Mouse (Mus musculus): ENCODE data around the gene 4921517D22Rik.
"Not testable (repeated sequence)": the region's sequence is repeated elsewhere in the genome, so short reads cannot be mapped to it uniquely, and the experiment has no call there.

Gene 4921517D22Rik

DNA sequence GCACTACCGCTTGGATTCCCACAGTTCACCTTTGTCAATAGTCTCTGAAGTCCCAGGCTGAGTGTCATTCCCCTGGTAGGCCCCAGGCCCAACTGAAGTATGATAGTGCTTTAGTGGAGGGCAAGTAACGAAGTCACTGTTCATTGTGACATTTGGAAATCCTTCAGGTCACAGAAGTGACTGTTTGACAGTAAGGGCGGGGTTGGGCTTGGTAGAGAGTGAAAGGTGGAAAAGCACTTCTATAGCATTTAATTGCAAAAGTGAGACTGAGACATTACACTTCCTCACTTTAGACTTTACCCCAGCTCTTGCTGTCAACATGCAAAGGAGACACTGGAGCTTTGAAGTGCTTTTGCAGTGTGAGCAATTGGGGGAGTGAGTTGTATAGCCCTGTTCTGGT lies at the start of gene 4921517D22Rik:
TSS of gene 4921517D22Rik (minus strand) at position 101 of the 400 bp plus-strand sequence.
- no peak for DNase-seq (ENCODE audit: low spot score in 2 of 2)

DNA sequence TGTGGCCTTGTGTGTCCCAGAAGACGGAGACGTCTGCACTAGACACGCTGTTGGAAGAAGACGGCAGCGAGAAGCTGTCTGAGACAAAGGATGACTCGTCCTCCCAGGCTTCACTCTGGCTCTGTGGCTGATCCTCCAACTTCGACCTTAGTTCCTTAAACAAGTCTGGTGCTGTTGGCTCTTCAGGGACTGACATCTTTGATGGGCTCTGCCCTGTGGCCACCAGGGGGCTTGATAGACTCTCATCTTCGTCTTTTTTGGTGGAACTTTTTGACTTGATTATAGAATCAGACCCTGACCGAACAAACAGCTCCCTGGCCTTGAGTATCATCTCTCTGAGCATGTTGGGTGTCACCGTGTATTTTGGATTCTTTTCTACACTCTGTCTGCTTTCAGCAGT lies 47.8 kb upstream of the 4921517D22Rik start:
- no peak for DNase-seq (ENCODE audit: low spot score in 2 of 2)

DNA sequence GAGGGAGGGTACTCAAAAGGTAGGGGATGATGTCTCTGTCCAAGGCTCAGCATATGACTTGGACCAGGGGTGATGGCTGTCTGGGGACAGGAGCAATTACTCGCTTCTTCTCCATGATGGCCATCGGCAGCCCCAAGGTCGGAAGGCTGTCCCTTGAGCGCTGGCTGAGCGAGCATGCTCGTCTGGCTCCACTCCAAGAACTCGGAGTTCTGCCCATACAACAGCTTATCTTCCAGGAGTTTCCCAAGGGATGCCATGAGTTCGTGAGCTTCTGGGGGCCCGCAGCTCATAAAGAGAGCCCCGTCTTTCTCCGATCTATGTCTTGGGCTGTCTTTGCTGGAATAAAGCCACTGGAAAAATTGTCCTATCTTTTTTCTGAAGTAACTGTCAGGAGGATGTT lies 47.2 kb upstream of the 4921517D22Rik start:
- DNase-seq (ENCODE audit: low spot score in 2 of 2): no peak

DNA sequence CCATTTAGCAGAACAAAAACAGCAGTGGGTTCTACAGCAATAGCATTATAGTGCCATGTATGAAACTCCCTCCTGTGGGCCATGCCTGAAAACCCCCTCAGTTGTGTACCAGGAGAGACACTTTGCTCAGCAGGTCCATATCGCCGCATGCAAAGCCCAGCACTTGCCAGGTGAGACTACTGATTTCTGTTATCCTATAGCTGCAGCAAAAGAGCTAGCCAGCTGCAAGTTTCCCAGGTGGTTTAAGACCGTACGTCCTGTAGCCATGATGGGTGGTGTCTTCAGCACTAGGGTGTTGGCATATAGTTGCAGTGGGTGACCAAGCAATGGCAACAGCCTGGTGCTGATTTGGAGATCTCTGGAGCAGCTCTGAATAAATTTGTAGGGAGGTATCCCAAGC lies 45.5 kb upstream of the 4921517D22Rik start:
- DNase-seq (ENCODE audit: low spot score in 2 of 2): no peak

DNA sequence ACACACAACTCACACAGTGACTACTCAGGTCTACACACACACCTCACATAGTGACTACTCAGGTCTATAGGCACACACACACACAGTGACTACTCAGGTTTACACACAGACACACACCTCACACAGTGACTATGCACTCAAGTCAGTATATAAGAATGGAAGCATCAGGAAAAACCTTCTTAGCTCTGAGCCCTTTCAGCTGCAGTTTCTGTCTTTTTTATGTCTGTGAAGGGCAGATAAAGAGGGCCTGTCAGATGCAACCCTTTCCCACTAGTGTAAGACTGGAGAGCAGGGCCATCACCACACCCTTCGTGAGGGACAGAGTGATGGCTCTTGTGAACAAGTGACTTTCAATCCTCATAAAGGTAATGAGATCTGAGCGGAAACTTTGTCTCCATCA lies 44.5 kb upstream of the 4921517D22Rik start:
- DNase-seq (ENCODE audit: low spot score in 2 of 2): no peak

DNA sequence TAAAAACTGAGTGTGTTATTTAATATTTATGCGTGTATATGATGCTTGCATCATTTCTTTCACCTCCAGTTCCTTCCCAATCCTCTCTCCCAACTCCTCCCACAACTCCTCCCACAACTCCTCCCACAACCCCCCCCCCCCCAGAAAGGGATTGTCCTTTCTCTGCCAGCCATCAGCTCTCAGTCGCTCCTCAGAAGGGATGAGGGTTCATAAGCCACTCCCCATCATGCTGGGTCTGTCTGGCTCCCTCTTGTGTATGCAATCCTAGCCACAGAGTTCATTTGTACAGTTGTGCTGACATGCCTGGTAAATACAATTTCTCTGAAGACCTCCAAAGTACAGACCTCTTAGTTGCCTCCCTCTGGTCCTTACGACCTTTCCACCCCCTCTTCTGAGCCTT lies 41.3 kb upstream of the 4921517D22Rik start:
- DNase-seq (ENCODE audit: low spot score in 2 of 2): no peak

DNA sequence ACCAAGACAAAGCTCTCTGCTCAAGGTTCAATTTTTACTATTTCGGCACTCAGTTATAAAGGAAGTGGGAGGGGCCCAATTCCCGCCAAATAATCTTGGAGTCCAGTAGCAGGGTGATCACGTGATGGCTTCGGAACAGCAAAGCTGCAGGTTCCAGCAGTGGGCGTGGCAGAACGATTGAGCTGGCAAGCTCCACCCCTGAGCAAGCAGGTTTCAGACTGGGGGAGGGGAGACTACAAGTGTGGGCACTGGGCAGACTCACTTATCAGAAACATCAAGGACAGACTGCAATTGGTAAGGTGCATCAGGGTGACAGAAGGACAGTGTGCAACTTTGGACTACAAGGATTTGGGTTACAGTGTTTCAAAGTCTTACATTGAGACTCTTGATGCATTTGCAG lies 40.4 kb upstream of the 4921517D22Rik start:
- DNase-seq (ENCODE audit: low spot score in 2 of 2): not testable (repeated sequence)

DNA sequence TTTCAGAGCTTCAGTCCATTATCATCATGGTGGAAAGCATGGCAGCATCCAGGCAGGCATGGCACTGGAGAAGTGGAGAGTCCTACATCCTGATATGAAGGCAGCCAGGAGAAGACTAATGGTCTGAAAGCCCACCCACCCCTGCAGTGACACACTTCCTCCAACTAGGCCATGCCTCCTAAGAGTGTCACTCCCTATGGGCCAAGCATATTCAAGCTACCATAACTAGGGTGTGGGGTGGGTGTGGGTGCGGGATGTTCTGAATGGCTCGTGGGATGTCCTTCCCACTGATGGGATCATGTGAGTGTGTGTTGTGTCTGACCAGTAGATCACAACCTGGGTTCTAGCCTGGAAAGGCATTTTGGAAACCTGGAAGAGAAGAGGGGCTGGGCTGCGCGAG lies 40.0 kb upstream of the 4921517D22Rik start:
- no peak for DNase-seq (ENCODE audit: low spot score in 2 of 2)

DNA sequence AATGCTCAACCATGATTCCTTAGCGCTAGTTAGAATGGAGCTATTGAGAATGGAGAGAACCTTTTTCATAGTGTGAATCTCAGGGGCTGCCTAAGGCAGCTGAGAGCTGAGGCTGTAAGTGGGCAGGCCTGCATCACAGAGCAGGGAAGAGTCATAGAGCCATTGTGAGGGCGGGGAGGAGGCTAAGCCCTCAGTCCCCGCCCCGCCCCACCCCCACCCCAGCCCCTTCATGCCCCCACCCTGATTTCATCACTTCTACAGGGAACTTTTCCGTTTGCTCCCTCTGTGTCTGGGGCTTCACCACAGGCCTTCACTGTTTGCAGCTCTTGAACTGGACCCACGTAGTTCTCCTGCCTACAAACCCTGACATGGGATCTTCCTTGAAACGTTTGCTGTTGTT lies 37.7 kb upstream of the 4921517D22Rik start, which contains the start of gene Spata31d1d:
TSS of gene Spata31d1d (minus strand) at position 101 of the 400 bp plus-strand sequence.
- DNase-seq (ENCODE audit: low spot score in 2 of 2): no peak

DNA sequence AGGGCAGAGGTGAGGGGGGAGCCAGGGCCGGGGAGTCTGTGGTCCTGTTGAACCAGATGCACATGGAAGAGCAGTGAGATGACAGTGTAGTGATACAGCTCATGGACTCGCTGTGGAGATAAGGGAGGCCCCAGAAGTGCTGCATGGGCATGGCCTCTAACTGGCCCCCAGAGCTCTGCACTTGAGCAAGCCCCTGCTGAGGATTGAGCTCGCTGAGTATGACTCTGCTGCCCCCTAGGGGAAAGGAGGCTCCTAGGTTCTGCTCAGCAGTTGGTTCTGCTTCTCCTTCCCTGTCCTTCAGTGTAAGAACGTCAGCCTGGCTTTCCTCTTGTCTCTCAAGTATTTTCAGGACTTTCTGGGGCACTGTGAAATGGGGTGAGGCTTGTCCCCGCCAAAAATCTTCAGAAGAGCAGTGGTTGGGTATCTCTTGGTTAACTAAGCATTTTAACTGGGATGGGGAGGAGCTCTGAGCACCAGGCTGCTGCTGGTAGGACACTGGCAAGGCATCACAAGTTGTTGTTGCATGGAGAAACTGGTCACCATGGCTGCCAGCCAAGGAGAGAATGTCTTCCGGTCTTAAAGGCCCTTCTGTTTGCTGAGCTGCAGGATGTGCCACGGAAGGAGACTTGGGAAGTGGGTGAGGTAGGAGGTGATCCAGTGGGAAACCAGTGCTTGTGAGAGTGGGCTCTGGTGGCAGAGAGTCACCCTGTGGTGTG lies 34.6 kb upstream of the 4921517D22Rik start:
- DNase-seq (ENCODE audit: low spot score in 2 of 2): peak; percentile 68 to 83

DNA sequence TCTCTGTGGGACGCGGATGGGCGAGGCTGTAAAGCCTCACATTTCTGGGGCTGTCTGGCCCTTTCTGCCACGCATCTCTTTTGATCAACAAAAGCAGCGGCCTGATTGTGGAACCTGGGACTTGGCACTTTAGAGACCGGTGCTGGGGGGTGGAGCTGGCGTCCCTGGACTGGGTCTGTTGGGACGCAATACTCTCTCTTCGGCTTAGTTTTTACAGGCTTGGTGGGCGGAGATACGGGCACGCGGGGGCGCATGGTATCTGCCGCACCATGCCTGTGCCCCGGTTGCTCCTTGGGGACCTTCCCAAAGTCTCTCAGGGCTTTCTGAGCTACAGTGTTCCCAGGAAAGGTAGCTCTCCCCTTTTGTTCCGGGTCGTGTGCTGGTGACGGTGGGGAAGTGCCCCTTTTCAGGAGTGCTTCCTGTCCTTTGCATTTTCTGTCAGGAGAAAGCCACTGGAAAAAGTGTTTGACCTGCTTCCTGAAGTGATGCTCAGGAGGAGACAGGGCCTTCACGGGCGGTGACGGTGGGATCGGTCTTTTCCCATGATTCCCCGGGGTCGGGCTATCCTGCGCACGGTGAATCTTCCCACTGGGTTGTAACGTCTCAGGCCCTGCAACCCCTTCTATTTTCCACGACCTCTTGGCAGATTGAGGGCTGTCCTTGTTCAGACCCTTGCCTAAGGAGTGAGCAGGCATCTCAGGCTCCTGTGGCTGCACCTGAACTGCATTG lies 32.4 kb upstream of the 4921517D22Rik start:
- no peak for DNase-seq (ENCODE audit: low spot score in 2 of 2)

DNA sequence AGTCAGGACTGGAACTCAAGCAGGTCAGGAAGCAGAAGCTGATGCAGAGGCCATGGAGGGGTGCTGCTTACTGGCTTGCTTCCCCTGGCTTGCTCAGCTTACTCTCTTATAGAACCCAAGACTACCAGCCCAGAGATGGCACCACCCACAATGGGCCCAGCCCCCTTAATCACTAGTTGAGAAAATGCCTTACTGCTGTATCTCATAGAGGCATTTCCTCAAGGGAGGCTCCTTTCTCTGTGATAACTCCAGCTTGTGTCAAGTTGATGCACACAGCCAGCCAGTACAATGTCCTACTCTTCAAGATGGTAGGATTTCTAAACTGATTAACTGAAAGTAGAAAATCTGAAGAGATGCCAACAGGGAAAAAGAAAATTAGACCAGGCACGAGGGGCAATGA lies 28.2 kb upstream of the 4921517D22Rik start:
- DNase-seq (ENCODE audit: low spot score in 2 of 2): not testable (repeated sequence)

DNA sequence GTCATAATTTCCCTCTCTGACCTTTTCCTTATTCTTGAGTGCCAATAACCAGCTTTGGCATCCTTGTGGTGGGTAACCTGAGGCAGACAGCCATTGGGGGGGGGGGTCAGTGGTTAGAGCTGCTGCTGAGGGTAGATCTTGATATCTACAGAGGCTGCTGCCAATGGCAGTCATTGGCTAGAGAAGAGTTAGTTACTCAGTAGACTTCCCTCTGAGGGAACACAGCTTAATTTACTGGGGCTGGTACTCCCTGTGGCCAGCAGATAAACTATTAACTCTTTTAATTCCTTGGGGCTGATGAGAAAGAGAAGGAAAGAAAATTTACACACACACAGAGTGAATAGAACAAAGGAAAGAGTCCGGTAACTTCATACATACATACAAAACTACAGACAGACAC lies 25.6 kb upstream of the 4921517D22Rik start:
- no peak for DNase-seq (ENCODE audit: low spot score in 2 of 2)

DNA sequence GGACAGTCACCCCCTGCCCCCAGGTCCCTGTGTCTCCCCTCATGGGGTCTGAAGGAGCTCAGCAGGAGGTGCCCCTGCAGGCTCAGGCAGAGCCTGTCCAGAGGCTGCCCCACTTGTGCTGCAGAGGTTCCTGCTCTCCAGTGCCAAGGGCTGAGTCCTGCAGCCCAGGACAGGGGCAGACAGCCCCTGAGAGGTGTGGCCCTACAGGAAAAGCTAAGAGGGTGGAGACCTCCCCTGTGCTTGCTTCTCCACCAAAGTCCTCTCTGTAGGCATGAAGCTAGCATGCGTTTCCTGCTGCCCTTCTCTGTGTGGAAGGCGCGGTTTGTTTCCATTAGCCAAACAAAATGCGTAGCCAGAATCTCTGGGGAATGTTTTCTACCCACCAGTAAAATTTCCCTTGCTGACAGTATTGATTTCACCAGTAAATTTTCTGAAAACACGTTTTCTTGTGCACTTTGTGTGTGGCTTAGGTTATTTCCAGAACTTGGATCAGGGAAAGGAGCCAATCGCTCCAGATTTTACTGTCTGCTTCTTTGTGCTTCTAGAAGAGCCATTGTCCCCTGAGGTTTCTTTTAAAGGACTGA lies 25.0 kb upstream of the 4921517D22Rik start:
- DNase-seq (ENCODE audit: low spot score in 2 of 2): not testable (repeated sequence)

DNA sequence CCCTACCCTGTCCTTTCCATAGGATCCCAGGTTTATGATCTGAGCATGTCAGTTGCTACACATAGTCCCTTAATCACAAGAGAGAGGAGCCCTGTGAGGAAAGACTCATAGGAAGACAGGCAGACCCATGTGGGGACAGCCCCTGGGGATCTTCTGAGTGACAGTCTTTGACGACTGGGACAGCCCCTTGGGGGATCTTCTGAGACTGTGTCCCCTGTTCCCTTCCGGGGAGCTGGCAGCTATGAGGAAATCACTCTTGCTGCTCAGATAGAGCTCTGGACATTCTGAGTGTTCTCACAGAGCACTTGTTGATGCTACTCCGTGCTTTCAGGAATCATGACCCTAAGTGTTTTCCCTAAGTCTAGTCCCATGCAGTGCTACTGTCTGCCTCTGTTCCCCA lies 19.8 kb upstream of the 4921517D22Rik start:
- DNase-seq (ENCODE audit: low spot score in 2 of 2): no peak

DNA sequence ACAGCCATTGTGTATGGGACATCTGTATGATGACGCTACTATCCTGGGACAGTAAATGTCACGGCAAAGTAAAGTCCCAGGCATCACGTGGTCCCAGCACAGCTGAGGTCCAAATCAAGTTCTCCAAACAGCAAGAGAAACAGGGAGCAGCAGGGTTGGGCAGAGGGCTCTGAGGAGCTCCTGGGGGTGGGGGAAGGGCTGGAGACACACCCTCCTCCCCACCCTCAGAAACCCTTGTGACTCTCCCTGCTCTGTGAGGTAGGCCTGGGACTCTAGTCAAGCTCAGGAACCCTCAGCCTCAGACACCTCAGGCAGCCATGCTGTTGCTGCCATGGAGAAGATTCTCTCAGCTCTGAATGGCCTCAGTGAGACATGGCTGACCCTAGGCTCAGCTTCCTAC lies 18.1 kb upstream of the 4921517D22Rik start, which contains the start of gene Spata31d1b:
TSS of gene Spata31d1b (plus strand) at position 301 of the 400 bp plus-strand sequence.
- not testable (repeated sequence) for DNase-seq (ENCODE audit: low spot score in 2 of 2)

DNA sequence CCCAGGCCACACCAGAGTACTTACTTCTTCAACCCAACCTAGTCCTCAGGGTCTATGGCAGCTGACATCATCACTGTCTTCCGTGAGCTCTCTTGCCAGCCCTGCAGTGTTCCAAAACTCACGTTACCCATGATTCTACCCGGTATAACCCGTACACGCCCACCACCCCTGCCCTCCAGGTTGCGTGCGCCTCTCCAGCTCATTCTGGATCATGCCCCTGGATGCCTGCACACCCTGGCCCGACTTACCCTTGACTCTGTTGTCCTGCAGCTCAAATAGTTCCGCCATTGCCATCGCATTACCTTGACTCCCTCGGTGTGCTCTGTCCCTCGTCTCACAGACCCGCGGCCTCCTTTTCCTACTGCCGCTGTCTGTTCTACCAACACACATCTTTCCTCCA lies 16.3 kb upstream of the 4921517D22Rik start, which contains the start of gene Spata31d1a:
TSS of gene Spata31d1a (minus strand) at position 101 of the 400 bp plus-strand sequence.
- DNase-seq (ENCODE audit: low spot score in 2 of 2): no peak

DNA sequence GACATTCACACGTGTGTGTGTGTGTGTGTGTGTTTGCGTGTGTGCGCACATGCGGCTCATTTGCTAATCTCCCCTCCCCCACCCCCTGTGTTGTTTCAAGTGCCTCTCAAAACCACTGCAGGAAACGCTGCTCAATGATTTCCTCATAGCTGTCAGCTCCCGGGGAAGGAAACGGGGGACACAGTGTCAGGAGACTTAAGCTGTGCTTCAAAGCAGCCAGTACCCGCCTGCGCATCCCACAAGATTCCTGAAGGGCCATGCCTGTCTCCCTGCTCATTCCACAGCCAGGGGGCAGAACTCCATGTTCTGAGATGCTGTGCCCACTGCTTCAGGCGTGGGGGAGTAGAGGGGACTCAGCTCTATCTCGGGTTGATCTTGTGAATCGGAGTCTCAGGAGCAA lies 10.7 kb upstream of the 4921517D22Rik start:
- DNase-seq (ENCODE audit: low spot score in 2 of 2): no peak

DNA sequence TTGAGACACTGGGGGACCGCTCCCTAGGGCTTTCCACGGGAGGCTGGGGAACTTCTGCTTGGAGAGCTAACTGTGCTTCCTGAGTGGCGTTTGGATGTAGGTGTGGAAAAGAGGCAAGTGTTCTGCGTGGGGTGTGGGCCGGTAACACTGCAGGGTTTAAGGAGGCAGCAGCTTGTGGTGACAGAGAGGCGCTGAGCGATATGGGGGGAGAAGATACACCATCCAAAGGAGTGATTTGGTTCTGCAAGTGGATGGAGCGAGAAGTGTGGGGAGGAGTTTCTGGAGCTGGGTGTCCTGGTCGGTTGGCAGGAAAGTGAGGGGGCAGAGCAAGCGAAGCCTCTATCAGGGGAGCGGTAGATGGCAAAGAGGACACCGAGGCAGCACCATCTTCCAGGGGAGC lies 9.6 kb upstream of the 4921517D22Rik start:
- no peak for DNase-seq (ENCODE audit: low spot score in 2 of 2)

DNA sequence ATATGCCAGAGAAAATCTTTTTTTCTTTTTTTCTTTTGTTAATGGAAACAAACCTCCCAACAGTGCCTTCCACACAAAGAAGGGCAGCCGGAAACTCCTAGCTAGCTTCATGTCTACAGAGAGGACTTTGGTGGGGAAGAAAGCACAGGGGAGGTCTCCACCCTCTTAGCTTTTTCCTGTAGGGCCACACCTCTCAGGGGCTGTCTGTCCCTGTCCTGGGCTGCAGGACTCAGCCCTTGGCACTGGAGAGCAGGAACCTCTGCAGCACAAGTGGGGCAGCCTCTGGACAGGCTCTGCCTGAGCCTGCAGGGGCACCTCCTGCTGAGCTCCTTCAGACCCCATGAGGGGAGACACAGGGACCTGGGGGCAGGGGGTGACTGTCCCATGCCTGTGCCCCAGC lies 6.2 kb upstream of the 4921517D22Rik start:
- not testable (repeated sequence) for DNase-seq (ENCODE audit: low spot score in 2 of 2)

DNA sequence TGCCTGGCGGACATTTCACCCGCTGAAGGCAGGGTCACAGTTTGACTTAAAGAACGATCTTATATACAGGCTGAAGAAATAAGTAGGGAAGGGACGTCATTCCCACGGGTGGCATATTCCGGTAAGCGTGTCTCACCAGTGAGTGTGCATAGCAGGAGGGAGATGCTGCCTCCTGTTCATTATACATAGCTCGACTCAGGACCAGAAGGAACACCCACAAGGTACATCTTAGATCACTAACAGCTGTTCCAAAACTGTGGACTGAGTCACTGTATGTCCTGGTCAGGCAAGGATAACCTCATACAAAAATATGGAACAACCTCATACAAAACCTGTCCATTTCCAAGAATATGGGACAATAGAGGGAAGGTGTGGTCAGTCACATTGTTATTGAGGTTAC lies 5.2 kb upstream of the 4921517D22Rik start:
- DNase-seq (ENCODE audit: low spot score in 2 of 2): no peak

DNA sequence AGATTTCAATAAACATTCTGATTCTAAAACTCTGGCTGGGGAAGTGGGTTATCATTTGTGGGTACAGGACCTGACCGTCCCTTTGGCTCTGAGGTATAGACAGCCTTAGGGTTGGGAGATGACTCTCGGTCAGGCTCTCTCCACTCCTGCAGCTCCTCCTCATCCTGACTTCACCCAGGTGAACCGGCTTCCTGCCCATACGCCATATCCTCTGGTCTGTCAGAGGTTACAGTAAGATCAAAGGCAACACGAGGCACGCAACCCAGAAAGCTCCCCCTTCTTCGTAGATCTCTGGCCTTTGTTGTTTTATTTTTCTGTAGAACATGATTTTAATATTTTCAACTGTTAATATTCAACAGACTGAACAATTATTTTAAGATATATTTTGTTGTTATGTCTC lies 1.9 kb upstream of the 4921517D22Rik start:
- DNase-seq (ENCODE audit: low spot score in 2 of 2): no peak

DNA sequence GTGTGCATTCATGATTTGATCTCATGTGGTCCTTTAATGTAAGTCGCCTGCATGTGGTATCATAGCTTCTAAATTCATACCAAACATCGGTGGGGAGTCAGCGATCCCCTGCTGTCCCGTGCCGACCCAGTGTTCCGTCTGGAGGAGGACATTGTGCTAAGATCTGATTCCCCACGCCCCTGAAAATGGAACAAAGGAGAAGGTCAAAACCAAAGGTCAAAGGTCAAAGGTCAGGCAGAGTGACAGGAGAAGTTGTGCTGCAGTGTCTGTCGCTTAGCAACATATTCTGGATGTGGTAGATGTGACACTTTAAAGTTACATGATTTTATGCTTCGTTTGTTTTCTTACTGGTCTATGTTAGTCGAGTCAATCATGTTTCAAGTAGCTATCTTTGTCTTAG lies 2.4 kb downstream of the 4921517D22Rik start:
- no peak for DNase-seq (ENCODE audit: low spot score in 2 of 2)

Data from frontal cortex, postnatal 10 days (tissue).